Mouse (Mus musculus) Patski (cell line): Measurements from ENCODE around the gene Gm9837. TPM values are rescaled to one million over a fixed set of nuclear protein-coding genes. Genes with fewer than 3 reads are reported as not detected.

ENCODE experiments used
- ATAC-seq: fragments of 100-300 bp; one replicate; pipeline ENCODE4 v1.8.0; 2021
- CTCF ChIA-PET: fragments of 350-600 bp; sonication (Branson Sonifier 250); formaldehyde crosslinking; loops from one replicate; lab custom pipeline; 2022; ENCODE audit warnings: inconsistent platforms; lab: Charles Lee
- POLR2A ChIA-PET: fragments of 350-600 bp; sonication (Branson Sonifier 250); formaldehyde crosslinking; loops from one replicate; lab custom pipeline; 2022; ENCODE audit warnings: antibody characterized with exemption, inconsistent platforms; lab: Charles Lee
- DNase-seq: peaks from one replicate; pipeline ENCODE4 v3.0.0-alpha.2; 2011; ENCODE audit warnings: low read depth, low spot score
- H3K27me3 ChIP-seq: fragments of 371-371 bp; one replicate; pipeline ENCODE4 v1.5.1; 2021
- CTCF ChIP-seq: fragments of 100-300 bp; IDR thresholded peaks from one replicate; pipeline ENCODE4 v1.5.1; 2021
- in situ Hi-C: fragments of 300-500 bp; cut with MboI; formaldehyde crosslinking; loops from 3 replicates; pipeline ENCODE4 v1.11.1; 2018; ENCODE audit warnings: low pct_unique_long_range_greater_than_20kb, mixed read lengths
- polyA plus RNA-seq: library from polyadenylated mRNA; unstranded; gene quantifications from one replicate; pipeline ENCODE4 v1.2.3, GENCODE M21; 2021

Gm9837 gene
- polyA plus RNA-seq, 1 experiment from 2014 or later = not detected

- CTCF ChIA-PET = interaction anchor here (0.9 kb wide), 1 partner anchor 19 kb away, joined by 5 read pairs; the partner anchor contains the start of gene Gm9837
- POLR2A ChIA-PET = no interaction called here
- peak; percentile 34 for TF ChIP-seq CTCF
- peaks cover 4% of the 10 kb centered on the region for H3K27me3 ChIP-seq
- no peak for ATAC-seq
- no peak for DNase-seq
- in situ Hi-C loops = no loop called here
Observed at GRCm38 (mm10) chr11:53489007-53489406, 18.7 kb upstream of the Gm9837 start.

- DNase-seq = no peak
- no peak for ATAC-seq
- peaks cover 4% of the 10 kb centered on the region for H3K27me3 ChIP-seq
- no peak for TF ChIP-seq CTCF
- ChIA-PET POLR2A (no interaction called here), CTCF (interaction anchor here (1.0 to 3.4 kb wide), 2 partner anchors 9 to 17 kb away, joined by 4 to 11 read pairs; partner anchors contain the start of gene Gm9837)
- in situ Hi-C loops = no loop called here
Observed at GRCm38 (mm10) chr11:53486822-53487594, 16.7 kb upstream of the Gm9837 start.

- no peak for ATAC-seq
- no peak for TF ChIP-seq CTCF
- ChIA-PET POLR2A (no interaction called here), CTCF (interaction anchor here (3.4 kb wide), 1 partner anchor 9 kb away, joined by 11 read pairs; no protein-coding TSS in a partner anchor)
- peaks cover 4% of the 10 kb centered on the region for H3K27me3 ChIP-seq
- in situ Hi-C loops = no loop called here
- no peak for DNase-seq
Observed at GRCm38 (mm10) chr11:53486351-53486750, 16.1 kb upstream of the Gm9837 start.

GRCm38 (mm10) chr11:53485719-53486118 lies 15.4 kb upstream of the Gm9837 start:
- in situ Hi-C loops = no loop called here
- CTCF ChIA-PET = interaction anchor here (3.4 kb wide), 1 partner anchor 10 kb away, joined by 11 read pairs; no protein-coding TSS in a partner anchor
- H3K27me3 ChIP-seq = peaks cover 4% of the 10 kb centered on the region
- DNase-seq (no peak), ATAC-seq (no peak)
- POLR2A ChIA-PET = interaction anchor here (0.7 kb wide), 1 partner anchor 12 kb away, joined by 3 read pairs; no protein-coding TSS in a partner anchor
- peak; percentile 77 for TF ChIP-seq CTCF

GRCm38 (mm10) chr11:53483159-53483891 lies 13.0 kb upstream of the Gm9837 start:
- no peak for TF ChIP-seq CTCF
- POLR2A ChIA-PET = interaction anchor here (0.6 kb wide), 1 partner anchor 132 kb away, joined by 3 read pairs; no protein-coding TSS in a partner anchor
- H3K27me3 ChIP-seq = peaks cover 20% of the 10 kb centered on the region
- in situ Hi-C loops = no loop called here
- no peak for DNase-seq
- ATAC-seq = no peak
- CTCF ChIA-PET = interaction anchor here (0.9 kb wide), 1 partner anchor 144 kb away, joined by 3 read pairs; no protein-coding TSS in a partner anchor

- no peak for TF ChIP-seq CTCF
- CTCF ChIA-PET = no interaction called here
- ATAC-seq = no peak
- POLR2A ChIA-PET = no interaction called here
- peaks cover 41% of the 10 kb centered on the region for H3K27me3 ChIP-seq
- DNase-seq = no peak
- in situ Hi-C loops = no loop called here
Observed at GRCm38 (mm10) chr11:53481088-53481730, 10.9 kb upstream of the Gm9837 start.

- no peak for TF ChIP-seq CTCF
- in situ Hi-C loops = no loop called here
- no peak for ATAC-seq
- no peak for DNase-seq
- POLR2A ChIA-PET = no interaction called here
- CTCF ChIA-PET = no interaction called here
- peaks cover 50% of the 10 kb centered on the region for H3K27me3 ChIP-seq
Observed at GRCm38 (mm10) chr11:53479783-53480301, 9.6 kb upstream of the Gm9837 start, which contains the start of the genes Gm9945 and Sowaha. Gm9945 (plus strand) TSS chr11:53480166. Sowaha (minus strand) TSS chr11:53480274.

- no peak for TF ChIP-seq CTCF
- ATAC-seq (no peak), DNase-seq (no peak)
- POLR2A ChIA-PET = no interaction called here
- H3K27me3 ChIP-seq = peaks cover 50% of the 10 kb centered on the region
- CTCF ChIA-PET = no interaction called here
- in situ Hi-C loops = no loop called here
Observed at GRCm38 (mm10) chr11:53479171-53479782, 9.0 kb upstream of the Gm9837 start.

GRCm38 (mm10) chr11:53478383-53479170 lies 8.3 kb upstream of the Gm9837 start:
- in situ Hi-C loops = no loop called here
- H3K27me3 ChIP-seq = peaks cover 52% of the 10 kb centered on the region
- TF ChIP-seq CTCF = no peak
- ATAC-seq (no peak), DNase-seq (no peak)
- CTCF ChIA-PET = interaction anchor here (0.6 kb wide), 1 partner anchor 14 kb away, joined by 3 read pairs; no protein-coding TSS in a partner anchor
- POLR2A ChIA-PET = no interaction called here
